Mouse (Mus musculus): ENCODE results near the gene Lmx1b. TPM values are rescaled to one million over a fixed set of nuclear protein-coding genes. Genes with fewer than 3 reads are reported as not detected.

The Lmx1b gene
- polyA plus RNA-seq (2015; fragmentation: Nextera tagmentation; extraction: Ambion mirVana), result not detected in 2 replicates

GRCm38 (mm10) chr2:33640171-33640721, at the start of gene Lmx1b:
Gene Lmx1b, minus strand, starts transcription at chr2:33640511.
- peaks cover 19% of the 10 kb centered on the region for H3K4me1 ChIP-seq (replicated peaks; ENCODE audit: control insufficient read depth, insufficient read depth, low read length)
- peak within 1 kb of the TSS; percentile 39 for H3K4me2 ChIP-seq (ENCODE audit: low read length)
- 1% methylated on average over 41 of the region's 53 CpGs for WGBS
- H3K27ac ChIP-seq (ENCODE audit: low read length), result no peak within 1 kb of the TSS
- H3K4me3 ChIP-seq (replicated peaks; ENCODE audit: low read length), result peak within 1 kb of the TSS; percentile 31
- no peak for ATAC-seq
- H3K36me3 ChIP-seq (ENCODE audit: control insufficient read depth, insufficient read depth), result no peaks in the 10 kb centered on the region
- H3K9ac ChIP-seq (replicated peaks; ENCODE audit: low read depth, low read length), result peak within 1 kb of the TSS; percentile 29; the same call in 1 of the 2 replicates
- H3K27me3 ChIP-seq (replicated peaks; ENCODE audit: control insufficient read depth, insufficient read depth, low read length), result peaks cover 87% of the 10 kb centered on the region
- no peaks in the 10 kb centered on the region for H3K9me3 ChIP-seq (ENCODE audit: control insufficient read depth, low read length)

DNA sequence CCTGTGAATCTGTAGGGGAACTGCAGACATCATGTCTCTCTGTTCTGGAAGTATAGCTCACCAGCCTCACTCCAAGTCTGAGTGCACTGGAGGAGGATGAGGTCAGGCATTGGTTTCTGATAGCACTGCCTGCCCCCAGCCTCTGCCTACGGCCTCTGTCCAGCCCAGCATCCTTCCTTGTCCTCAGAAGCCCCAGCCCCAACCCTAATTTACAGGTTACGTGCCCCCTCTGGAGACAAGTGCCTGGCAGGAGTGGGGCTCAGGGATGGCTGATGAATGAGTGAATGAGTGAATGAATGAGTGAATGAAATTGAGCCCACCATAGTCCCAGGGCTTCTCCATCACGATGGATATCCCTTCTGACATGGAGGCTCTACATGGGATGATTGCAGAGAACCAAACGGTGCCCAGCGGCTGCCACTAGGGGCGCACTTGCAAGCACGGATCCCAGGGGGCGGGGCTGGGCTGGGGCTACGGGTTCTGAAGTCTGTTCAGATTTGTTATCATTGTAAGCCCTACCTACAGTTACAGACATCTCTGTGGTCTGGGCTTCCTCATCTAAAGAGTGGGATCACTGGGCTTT, 49.7 kb upstream of the Lmx1b start:
- WGBS, result 31% methylated on average over 9 of the region's 9 CpGs
- Histone ChIP-seq H3K9ac (replicated peaks; ENCODE audit: low read depth, low read length) (no peak overlapping the region), H3K27me3 (replicated peaks; ENCODE audit: control insufficient read depth, insufficient read depth, low read length) (peaks cover 2% of the 10 kb centered on the region; the same call in 1 of the 2 replicates), H3K4me2 (ENCODE audit: low read length) (no peak overlapping the region), H3K36me3 (ENCODE audit: control insufficient read depth, insufficient read depth) (no peaks in the 10 kb centered on the region), H3K4me1 (replicated peaks; ENCODE audit: control insufficient read depth, insufficient read depth, low read length) (no peaks in the 10 kb centered on the region), H3K9me3 (ENCODE audit: control insufficient read depth, low read length) (peaks cover 3% of the 10 kb centered on the region; the same call in 1 of the 2 replicates), H3K27ac (ENCODE audit: low read length) (no peak overlapping the region), H3K4me3 (replicated peaks; ENCODE audit: low read length) (no peak overlapping the region)
- 0 out of 2 replicates have a peak, but pooled peaks have one; percentile 28 for ATAC-seq

GRCm38 (mm10) chr2:33689155-33689879, 49.0 kb upstream of the Lmx1b start:
- Histone ChIP-seq H3K36me3 (ENCODE audit: control insufficient read depth, insufficient read depth) (no peaks in the 10 kb centered on the region), H3K9me3 (ENCODE audit: control insufficient read depth, low read length) (peaks cover 3% of the 10 kb centered on the region; the same call in 1 of the 2 replicates), H3K27ac (ENCODE audit: low read length) (no peak overlapping the region), H3K4me1 (replicated peaks; ENCODE audit: control insufficient read depth, insufficient read depth, low read length) (no peaks in the 10 kb centered on the region), H3K27me3 (replicated peaks; ENCODE audit: control insufficient read depth, insufficient read depth, low read length) (peaks cover 2% of the 10 kb centered on the region; the same call in 1 of the 2 replicates), H3K9ac (replicated peaks; ENCODE audit: low read depth, low read length) (no peak overlapping the region), H3K4me2 (ENCODE audit: low read length) (no peak overlapping the region), H3K4me3 (replicated peaks; ENCODE audit: low read length) (no peak overlapping the region)
- no peak for ATAC-seq
- 35% methylated on average over 23 of the region's 23 CpGs for WGBS

DNA sequence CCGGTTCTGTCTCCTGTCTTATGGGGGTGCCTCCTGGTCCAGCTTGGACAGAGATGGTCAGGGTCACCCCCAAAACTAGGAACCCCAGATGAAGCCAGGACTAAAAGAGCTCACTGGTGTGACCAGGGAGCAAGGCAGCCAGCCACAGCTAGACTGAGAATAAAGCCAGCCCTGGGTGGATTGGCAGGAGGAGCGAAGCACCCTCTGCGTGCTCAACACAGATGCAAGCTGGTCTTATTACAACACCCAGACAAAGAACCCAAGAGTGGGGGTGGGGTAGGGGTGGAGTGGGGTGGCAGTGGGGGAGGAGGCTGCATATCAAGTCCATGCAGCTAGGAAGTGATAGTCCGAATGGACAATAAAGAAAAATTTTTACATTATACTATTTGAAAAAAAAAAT, 43.3 kb upstream of the Lmx1b start:
- Histone ChIP-seq H3K4me3 (replicated peaks; ENCODE audit: low read length) (no peak overlapping the region), H3K4me2 (ENCODE audit: low read length) (no peak overlapping the region), H3K36me3 (ENCODE audit: control insufficient read depth, insufficient read depth) (no peaks in the 10 kb centered on the region), H3K27me3 (replicated peaks; ENCODE audit: control insufficient read depth, insufficient read depth, low read length) (peaks cover 3% of the 10 kb centered on the region), H3K27ac (ENCODE audit: low read length) (no peak overlapping the region), H3K4me1 (replicated peaks; ENCODE audit: control insufficient read depth, insufficient read depth, low read length) (no peaks in the 10 kb centered on the region), H3K9ac (replicated peaks; ENCODE audit: low read depth, low read length) (no peak overlapping the region), H3K9me3 (ENCODE audit: control insufficient read depth, low read length) (peaks cover 3% of the 10 kb centered on the region; the same call in 1 of the 2 replicates)
- WGBS, result 51% methylated on average over 4 of the region's 4 CpGs
- peak; percentile 69 for ATAC-seq

DNA sequence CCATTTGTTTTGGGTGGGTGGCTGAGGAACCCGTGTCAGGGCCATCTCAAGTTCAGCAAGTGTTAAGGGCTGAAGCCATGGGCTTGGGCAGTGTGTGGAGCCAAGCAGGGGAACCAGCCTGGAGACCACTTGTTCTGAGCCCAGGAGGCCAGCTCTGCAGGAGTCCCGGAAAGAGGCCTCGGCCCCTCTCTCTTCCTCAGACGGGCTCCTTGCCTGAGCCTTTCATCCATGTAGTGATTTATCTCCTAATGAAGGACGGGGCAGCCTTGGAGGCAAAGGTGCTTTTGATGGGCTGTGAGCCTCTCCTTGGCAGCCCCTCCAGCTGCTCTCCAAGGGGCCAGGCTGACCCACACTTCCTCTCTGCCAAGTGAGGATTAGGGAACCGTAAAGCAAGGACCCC, 42.8 kb upstream of the Lmx1b start:
- 42% methylated on average over 6 of the region's 6 CpGs for WGBS
- Histone ChIP-seq H3K27me3 (replicated peaks; ENCODE audit: control insufficient read depth, insufficient read depth, low read length) (peaks cover 3% of the 10 kb centered on the region), H3K9me3 (ENCODE audit: control insufficient read depth, low read length) (peaks cover 3% of the 10 kb centered on the region; the same call in 1 of the 2 replicates), H3K9ac (replicated peaks; ENCODE audit: low read depth, low read length) (no peak overlapping the region), H3K4me2 (ENCODE audit: low read length) (no peak overlapping the region), H3K4me3 (replicated peaks; ENCODE audit: low read length) (no peak overlapping the region), H3K27ac (ENCODE audit: low read length) (no peak overlapping the region), H3K36me3 (ENCODE audit: control insufficient read depth, insufficient read depth) (no peaks in the 10 kb centered on the region), H3K4me1 (replicated peaks; ENCODE audit: control insufficient read depth, insufficient read depth, low read length) (no peaks in the 10 kb centered on the region)
- no peak for ATAC-seq

DNA sequence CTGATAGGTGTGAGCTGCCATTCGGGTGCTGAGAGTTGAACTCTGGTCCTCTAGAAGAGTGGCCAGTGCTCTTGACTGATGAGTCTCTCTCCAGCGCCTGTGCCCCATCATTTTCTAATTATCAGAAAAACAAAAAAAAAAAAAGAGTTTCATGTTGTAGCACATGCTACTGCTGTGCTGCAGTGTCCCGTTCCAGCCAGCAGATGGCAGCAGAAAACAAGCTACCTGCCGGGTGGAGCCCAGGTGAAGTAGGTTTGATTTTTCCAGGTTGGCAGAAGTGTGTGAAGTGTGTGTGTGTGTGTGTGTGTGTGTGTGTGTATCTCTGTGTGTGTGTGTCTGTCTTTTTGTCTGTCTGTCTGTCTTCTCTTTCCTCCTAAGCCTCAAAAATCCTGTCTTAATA, 41.9 kb upstream of the Lmx1b start:
- Histone ChIP-seq H3K9me3 (ENCODE audit: control insufficient read depth, low read length) (peaks cover 2% of the 10 kb centered on the region; the same call in 1 of the 2 replicates), H3K27me3 (replicated peaks; ENCODE audit: control insufficient read depth, insufficient read depth, low read length) (peaks cover 3% of the 10 kb centered on the region), H3K36me3 (ENCODE audit: control insufficient read depth, insufficient read depth) (no peaks in the 10 kb centered on the region), H3K4me1 (replicated peaks; ENCODE audit: control insufficient read depth, insufficient read depth, low read length) (no peaks in the 10 kb centered on the region), H3K4me2 (ENCODE audit: low read length) (no peak overlapping the region), H3K27ac (ENCODE audit: low read length) (no peak overlapping the region), H3K9ac (replicated peaks; ENCODE audit: low read depth, low read length) (no peak overlapping the region), H3K4me3 (replicated peaks; ENCODE audit: low read length) (no peak overlapping the region)
- WGBS, result 11% methylated on average over 4 of the region's 4 CpGs
- no peak for ATAC-seq

GRCm38 (mm10) chr2:33678950-33679654, 38.8 kb upstream of the Lmx1b start:
- Histone ChIP-seq H3K4me2 (ENCODE audit: low read length) (no peak overlapping the region), H3K4me3 (replicated peaks; ENCODE audit: low read length) (no peak overlapping the region), H3K4me1 (replicated peaks; ENCODE audit: control insufficient read depth, insufficient read depth, low read length) (no peaks in the 10 kb centered on the region), H3K9me3 (ENCODE audit: control insufficient read depth, low read length) (no peaks in the 10 kb centered on the region), H3K27ac (ENCODE audit: low read length) (no peak overlapping the region), H3K27me3 (replicated peaks; ENCODE audit: control insufficient read depth, insufficient read depth, low read length) (peaks cover 3% of the 10 kb centered on the region), H3K9ac (replicated peaks; ENCODE audit: low read depth, low read length) (no peak overlapping the region), H3K36me3 (ENCODE audit: control insufficient read depth, insufficient read depth) (no peaks in the 10 kb centered on the region)
- ATAC-seq, result no peak
- 70% methylated on average over 12 of the region's 12 CpGs for WGBS

GRCm38 (mm10) chr2:33672701-33673472, 32.6 kb upstream of the Lmx1b start:
- H3K9ac ChIP-seq (replicated peaks; ENCODE audit: low read depth, low read length), result no peak overlapping the region
- H3K4me3 ChIP-seq (replicated peaks; ENCODE audit: low read length), result no peak overlapping the region
- no peak overlapping the region for H3K27ac ChIP-seq (ENCODE audit: low read length)
- no peak for ATAC-seq
- no peaks in the 10 kb centered on the region for H3K36me3 ChIP-seq (ENCODE audit: control insufficient read depth, insufficient read depth)
- H3K4me1 ChIP-seq (replicated peaks; ENCODE audit: control insufficient read depth, insufficient read depth, low read length), result no peaks in the 10 kb centered on the region
- H3K27me3 ChIP-seq (replicated peaks; ENCODE audit: control insufficient read depth, insufficient read depth, low read length), result no peaks in the 10 kb centered on the region
- H3K9me3 ChIP-seq (ENCODE audit: control insufficient read depth, low read length), result no peaks in the 10 kb centered on the region
- no peak overlapping the region for H3K4me2 ChIP-seq (ENCODE audit: low read length)
- 78% methylated on average over 10 of the region's 10 CpGs for WGBS
